Mouse (Mus musculus) erythroblast, adult 5-6 weeks (primary cell): ENCODE data around the gene Mef2c. TPM values are rescaled to one million over a fixed set of nuclear protein-coding genes. Genes with fewer than 3 reads are reported as not detected.

Experiments
- ATAC-seq: replicated peaks from 2 replicates; pipeline ENCODE4 v1.8.0; 2016; ENCODE audit warnings: moderate number of reproducible peaks, mild to moderate bottlenecking, moderate TSS enrichment, inconsistent platforms; ENCODE audit not compliant: poor library complexity, low FRiP score, severe bottlenecking
- total RNA-seq, 2 experiments: library from RNA; stranded (forward) in 1 of 2; stranded (reverse) in 1 of 2; fragments of 150-400 nt in 1 of 2; fragments of 200-764, 138-1000 nt in 1 of 2; gene quantifications; 2 replicates each; pipeline versions ENCODE4 v1.2.3 to v1.2.4; 2015 to 2017; ENCODE audit warnings: low replicate concordance in 2 of 2

Mef2c gene
- total RNA-seq, 2 experiments from 2014 or later, result 14.1 to 24.4 TPM

GRCm38 (mm10) chr13:83566834-83567534 lies 63.1 kb downstream of the Mef2c start:
- no peak for ATAC-seq

- ATAC-seq, result no peak
These were observed 63.8 kb downstream of the Mef2c start for GRCm38 (mm10) chr13:83567681-83568080.

- ATAC-seq, result no peak
These were observed 65.0 kb downstream of the Mef2c start for GRCm38 (mm10) chr13:83568759-83569256.

- ATAC-seq, result 0 out of 2 replicates have a peak, but pooled peaks have one; percentile 36
These were observed 68.2 kb downstream of the Mef2c start for GRCm38 (mm10) chr13:83571973-83572447.

- ATAC-seq, result no peak
These were observed 68.6 kb downstream of the Mef2c start for GRCm38 (mm10) chr13:83572469-83572868.

GRCm38 (mm10) chr13:83573327-83573726 lies 69.5 kb downstream of the Mef2c start:
- 0 out of 2 replicates have a peak, but pooled peaks have one; percentile 49 for ATAC-seq

GRCm38 (mm10) chr13:83573855-83574583 lies 70.2 kb downstream of the Mef2c start:
- ATAC-seq, result no peak

GRCm38 (mm10) chr13:83574866-83575265 lies 71.0 kb downstream of the Mef2c start:
- ATAC-seq, result no peak

GRCm38 (mm10) chr13:83579410-83579809 lies 75.6 kb downstream of the Mef2c start:
- ATAC-seq, result no peak

GRCm38 (mm10) chr13:83580856-83581255 lies 77.0 kb downstream of the Mef2c start:
- ATAC-seq, result no peak

GRCm38 (mm10) chr13:83582564-83582963 lies 78.7 kb downstream of the Mef2c start:
- no peak for ATAC-seq

- ATAC-seq, result no peak
These were observed 80.0 kb downstream of the Mef2c start for GRCm38 (mm10) chr13:83583881-83584280.

GRCm38 (mm10) chr13:83585359-83585758 lies 81.5 kb downstream of the Mef2c start:
- no peak for ATAC-seq

GRCm38 (mm10) chr13:83588186-83588585 lies 84.4 kb downstream of the Mef2c start:
- no peak for ATAC-seq

GRCm38 (mm10) chr13:83590886-83591285 lies 87.1 kb downstream of the Mef2c start:
- ATAC-seq, result no peak

GRCm38 (mm10) chr13:83595429-83595828 lies 91.6 kb downstream of the Mef2c start:
- no peak for ATAC-seq

GRCm38 (mm10) chr13:83596989-83597738 lies 93.3 kb downstream of the Mef2c start:
- ATAC-seq, result no peak

GRCm38 (mm10) chr13:83597739-83598210 lies 93.9 kb downstream of the Mef2c start:
- no peak for ATAC-seq

- 0 out of 2 replicates have a peak, but pooled peaks have one; percentile 30 for ATAC-seq
These were observed 96.5 kb downstream of the Mef2c start for GRCm38 (mm10) chr13:83600301-83600700.

- no peak for ATAC-seq
These were observed 97.9 kb downstream of the Mef2c start for GRCm38 (mm10) chr13:83601741-83602140.
